Comparison of ENCODE assay signal across 33 mouse cellular contexts in the genomic region with DNA sequence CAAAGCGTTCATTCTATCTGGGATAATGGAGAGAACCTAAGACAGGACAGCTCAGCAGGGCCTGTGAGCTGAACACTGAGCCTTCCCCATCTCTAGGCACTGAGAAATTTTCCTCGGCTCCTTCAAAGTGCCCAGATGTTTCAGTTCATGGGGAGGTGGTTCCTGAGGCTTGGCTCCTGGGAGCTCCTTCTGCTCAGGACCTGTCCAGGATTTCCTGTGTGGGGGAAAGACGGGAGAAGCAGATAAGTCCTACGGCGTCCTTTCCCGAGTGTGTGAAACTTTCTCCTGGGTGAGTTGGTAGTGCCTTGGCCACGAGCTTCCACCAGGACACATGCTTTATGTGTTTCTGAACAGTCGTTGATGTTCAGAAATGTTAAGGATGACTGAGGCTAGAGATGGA. TPM values are rescaled to one million over a fixed set of nuclear protein-coding genes. Genes with fewer than 3 reads are reported as not detected.
"Had no signal": no experiment of that assay in that cellular context is flagged by ENCODE, and none has a peak within 500 bp of the region (broad histone marks: within the 10 kb centered on the region; RNA-seq: fewer than 3 reads in every experiment).

No protein-coding gene starts in this region.

- DNase-seq: left cerebral cortex, postnatal 4 days; liver; liver, embryonic 13.5 days; liver, postnatal 0 days; lung, adult 18-20 months; lung, adult 2 months; lung, embryonic 14.5 days; lung, postnatal 10 days; lung, postnatal 14 days; lung, postnatal 4 days; midbrain, embryonic 14.5 days had no signal

- H3K9me3 ChIP-seq: limb, embryonic 10.5 days; limb, embryonic 13.5 days; limb, embryonic 15.5 days; liver, embryonic 12.5 days; liver, embryonic 13.5 days; liver, embryonic 15.5 days; lung, embryonic 15.5 days; midbrain, embryonic 10.5 days; midbrain, embryonic 12.5 days; midbrain, embryonic 13.5 days; midbrain, embryonic 15.5 days; neural tube, embryonic 12.5 days; neural tube, embryonic 13.5 days had no signal

- H3K27me3 ChIP-seq: limb, embryonic 12.5 days; limb, embryonic 13.5 days; limb, embryonic 15.5 days; liver, embryonic 12.5 days; liver, embryonic 13.5 days; liver, embryonic 15.5 days; lung, embryonic 15.5 days; megakaryocyte, embryonic 14.5 days; midbrain, embryonic 12.5 days; midbrain, embryonic 13.5 days; midbrain, embryonic 15.5 days; neural tube, embryonic 12.5 days; neural tube, embryonic 13.5 days had no signal

- ATAC-seq: liver, embryonic 12.5 days; liver, postnatal 0 days; lung, postnatal 0 days; midbrain, embryonic 13.5 days; midbrain, embryonic 15.5 days; midbrain, embryonic 16.5 days had no signal

- H3K4me2 ChIP-seq: limb, embryonic 12.5 days; limb, embryonic 13.5 days; limb, embryonic 15.5 days; liver, embryonic 11.5 days; liver, embryonic 12.5 days; liver, embryonic 13.5 days; liver, embryonic 15.5 days; lung, embryonic 14.5 days; lung, embryonic 15.5 days; midbrain, embryonic 11.5 days; midbrain, embryonic 12.5 days; midbrain, embryonic 13.5 days; midbrain, embryonic 15.5 days; neural tube, embryonic 12.5 days; neural tube, embryonic 13.5 days had no signal

- H3K4me3 ChIP-seq: limb, embryonic 10.5 days; limb, embryonic 12.5 days; limb, embryonic 13.5 days; limb, embryonic 15.5 days; liver, embryonic 12.5 days; liver, embryonic 13.5 days; liver, embryonic 15.5 days; lung, embryonic 15.5 days; megakaryocyte, embryonic 14.5 days; midbrain, embryonic 10.5 days; midbrain, embryonic 12.5 days; midbrain, embryonic 13.5 days; midbrain, embryonic 15.5 days; myocyte; neural tube, embryonic 12.5 days; neural tube, embryonic 13.5 days had no signal

- H3K36me3 ChIP-seq: limb, embryonic 10.5 days; limb, embryonic 12.5 days; limb, embryonic 13.5 days; limb, embryonic 15.5 days; liver, embryonic 12.5 days; liver, embryonic 13.5 days; liver, embryonic 15.5 days; lung, embryonic 15.5 days; midbrain, embryonic 10.5 days; midbrain, embryonic 12.5 days; midbrain, embryonic 13.5 days; midbrain, embryonic 15.5 days; neural tube, embryonic 12.5 days; neural tube, embryonic 13.5 days had no signal

- H3K27ac ChIP-seq: limb, embryonic 10.5 days; limb, embryonic 12.5 days; limb, embryonic 13.5 days; limb, embryonic 15.5 days; liver, embryonic 12.5 days; liver, embryonic 13.5 days; liver, embryonic 14.5 days; liver, embryonic 15.5 days; lung, embryonic 15.5 days; macrophage; midbrain, embryonic 10.5 days; midbrain, embryonic 12.5 days; midbrain, embryonic 13.5 days; midbrain, embryonic 15.5 days; neural tube, embryonic 12.5 days; neural tube, embryonic 13.5 days had no signal

- H3K9ac ChIP-seq: limb, embryonic 12.5 days; limb, embryonic 13.5 days; limb, embryonic 15.5 days; liver, embryonic 12.5 days; liver, embryonic 13.5 days; liver, embryonic 14.5 days; liver, embryonic 15.5 days; liver, postnatal 0 days; lung, embryonic 14.5 days; lung, embryonic 15.5 days; midbrain, embryonic 12.5 days; midbrain, embryonic 13.5 days; midbrain, embryonic 15.5 days; neural tube, embryonic 12.5 days; neural tube, embryonic 13.5 days had no signal

- H3K4me1 ChIP-seq: midbrain, embryonic 15.5 days had no signal

RNA-seq across cellular contexts. Expression of gene Selenom, which starts 55.8 kb away (rescaled TPM):
- total RNA-seq: megakaryocyte-erythroid progenitor cell, adult 5-6 weeks had no signal
